Mouse (Mus musculus) forebrain, embryonic 13.5 days (tissue): ENCODE results near the gene Tmprss6. TPM values are rescaled to one million over a fixed set of nuclear protein-coding genes. Genes with fewer than 3 reads are reported as not detected.

Experiments
- ATAC-seq: fragments of 200-750 bp; cut with Nextera tagmentation; 2 replicates; pipeline ENCODE4 v1.8.0; 2017
- H3K27ac ChIP-seq: fragments of 300-500 bp; sonication (generic); 2 replicates; pipeline ENCODE4 v1.5.1; 2015; ENCODE audit warnings: inconsistent platforms, mild to moderate bottlenecking, moderate library complexity
- H3K27me3 ChIP-seq: fragments of 300-500 bp; sonication (generic); 2 replicates; pipeline ENCODE4 v1.6.1; 2015; ENCODE audit warnings: mild to moderate bottlenecking, inconsistent platforms
- H3K36me3 ChIP-seq: fragments of 300-500 bp; sonication (generic); 2 replicates; pipeline ENCODE4 v1.6.1; 2015; ENCODE audit warnings: mild to moderate bottlenecking, inconsistent platforms; ENCODE audit not compliant: poor library complexity, severe bottlenecking
- H3K4me1 ChIP-seq: fragments of 300-500 bp; sonication (generic); 2 replicates; pipeline ENCODE4 v1.6.1; 2015; ENCODE audit warnings: inconsistent platforms
- H3K4me2 ChIP-seq: fragments of 300-500 bp; sonication (generic); 2 replicates; pipeline ENCODE4 v1.6.1; 2015; ENCODE audit warnings: inconsistent platforms, mild to moderate bottlenecking, moderate library complexity
- H3K4me3 ChIP-seq: fragments of 300-500 bp; sonication (generic); 2 replicates; pipeline ENCODE4 v1.5.1; 2015; ENCODE audit warnings: mild to moderate bottlenecking, inconsistent platforms
- H3K9ac ChIP-seq: fragments of 300-500 bp; sonication (generic); 2 replicates; pipeline ENCODE4 v1.6.1; 2015; ENCODE audit warnings: mild to moderate bottlenecking, inconsistent platforms
- H3K9me3 ChIP-seq: fragments of 300-500 bp; sonication (generic); replicated peaks from 2 replicates; pipeline ENCODE4 v1.6.1; 2016; ENCODE audit warnings: inconsistent platforms
- WGBS: fragments of 180-500 bp; shearing (Covaris S2); methylation state at CpG from one replicate; pipeline ENCODE4 v1.1.7; 2015; 5-methylcytosine and 5-hydroxymethylcytosine counted together
- polyA plus RNA-seq: library from polyadenylated mRNA; unstranded; fragments of >200 nt; fragmentation: Nextera tagmentation; extraction: Ambion mirVana; gene quantifications from 2 replicates; pipeline ENCODE4 v1.2.1, GENCODE M21; 2015

Tmprss6 gene
- polyA plus RNA-seq, 1 experiment from 2014 or later = not detected

DNA sequence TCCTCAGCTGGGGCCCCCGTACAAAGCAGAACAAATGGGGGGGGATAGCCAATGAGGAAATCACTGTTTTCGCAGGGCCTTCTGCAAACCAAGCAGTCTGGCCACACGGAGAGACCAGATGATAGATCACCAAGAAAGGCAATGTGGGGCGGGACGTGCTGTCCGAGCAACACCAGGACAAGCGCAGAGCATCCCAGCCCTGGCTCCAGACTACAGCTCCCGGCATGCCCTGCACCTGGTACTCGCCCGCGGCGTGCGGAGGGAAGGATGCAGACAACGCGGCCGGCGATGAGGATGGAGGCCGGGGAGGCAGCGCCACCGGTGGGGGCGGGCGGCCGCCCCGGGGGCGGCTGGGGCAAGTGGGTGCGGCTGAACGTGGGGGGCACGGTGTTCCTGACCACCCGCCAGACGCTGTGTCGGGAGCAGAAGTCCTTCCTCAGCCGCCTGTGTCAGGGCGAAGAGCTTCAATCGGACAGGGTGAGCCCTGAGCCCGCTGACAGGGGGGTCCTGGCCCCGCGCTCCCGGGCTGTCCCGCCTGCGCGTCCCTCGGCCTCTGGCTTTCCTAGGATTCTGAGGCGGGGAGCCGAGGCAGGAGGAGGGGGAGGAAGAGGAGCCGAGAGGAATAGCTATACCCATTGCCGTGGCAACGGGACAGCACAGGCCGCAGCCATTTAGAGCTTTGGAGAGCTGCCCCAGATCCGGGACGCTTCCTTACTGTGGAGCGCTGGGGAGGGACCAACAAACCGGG, 39.9 kb downstream of the Tmprss6 start, which contains the start of gene Kctd17:
Gene Kctd17 (plus strand): TSS at position 174 of the 748 bp plus-strand sequence.
- Histone ChIP-seq H3K9me3 (no peaks in the 10 kb centered on the region), H3K36me3 (peaks cover 33% of the 10 kb centered on the region), H3K27ac (peak within 1 kb of the TSS; percentile 40), H3K4me2 (peak within 1 kb of the TSS; percentile 80), H3K4me1 (peaks cover 24% of the 10 kb centered on the region), H3K9ac (peak within 1 kb of the TSS; percentile 92), H3K27me3 (peaks cover 13% of the 10 kb centered on the region; the same call in 1 of the 2 replicates), H3K4me3 (peak within 1 kb of the TSS; percentile 93)
- WGBS = 2% methylated on average over 50 of the region's 52 CpGs
- ATAC-seq = peak; percentile 92

GRCm38 (mm10) chr15:78425230-78425629, 43.2 kb downstream of the Tmprss6 start:
- peaks cover 16% of the 10 kb centered on the region for H3K27me3 ChIP-seq
- no peaks in the 10 kb centered on the region for H3K9me3 ChIP-seq
- no peak for ATAC-seq
- 0 out of 2 replicates have a peak, but pooled peaks cover under 1% of the 10 kb centered on the region for H3K36me3 ChIP-seq
- no peak overlapping the region for H3K9ac ChIP-seq
- H3K4me1 ChIP-seq = peaks cover 22% of the 10 kb centered on the region
- no peak overlapping the region for H3K27ac ChIP-seq
- 71% methylated on average over 4 of the region's 4 CpGs for WGBS
- H3K4me3 ChIP-seq = no peak overlapping the region
- H3K4me2 ChIP-seq = no peak overlapping the region

DNA sequence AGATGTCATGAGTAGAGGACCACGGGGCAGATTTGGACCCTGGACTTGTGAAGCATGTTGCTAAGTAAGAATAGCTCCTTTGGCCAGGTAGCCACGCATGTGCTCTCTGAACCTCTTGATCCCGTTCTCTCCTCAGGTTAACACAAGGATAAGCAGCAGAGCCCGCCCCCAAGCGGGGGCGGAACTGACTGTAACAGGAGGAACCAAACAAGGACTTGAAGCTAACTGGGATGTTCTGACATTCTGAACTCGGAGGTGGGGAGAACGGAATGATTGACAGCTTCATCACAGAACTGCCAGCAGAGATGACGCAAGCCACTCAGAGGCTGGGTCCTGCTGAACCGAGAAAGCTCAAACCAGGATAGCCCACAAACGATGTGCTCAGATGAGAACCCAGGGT, 43.9 kb downstream of the Tmprss6 start:
- H3K27ac ChIP-seq = no peak overlapping the region
- no peak for ATAC-seq
- H3K27me3 ChIP-seq = peaks cover 16% of the 10 kb centered on the region
- no peak overlapping the region for H3K4me2 ChIP-seq
- H3K4me3 ChIP-seq = no peak overlapping the region
- H3K9me3 ChIP-seq = no peaks in the 10 kb centered on the region
- H3K9ac ChIP-seq = no peak overlapping the region
- peaks cover 15% of the 10 kb centered on the region for H3K4me1 ChIP-seq
- no peaks in the 10 kb centered on the region for H3K36me3 ChIP-seq
- 26% methylated on average over 11 of the region's 11 CpGs for WGBS

- peak; percentile 83 for ATAC-seq
- no peaks in the 10 kb centered on the region for H3K9me3 ChIP-seq
- no peak overlapping the region for H3K9ac ChIP-seq
- peak overlapping the region; percentile 30; the same call in 1 of the 2 replicates for H3K4me2 ChIP-seq
- H3K27me3 ChIP-seq = peaks cover 16% of the 10 kb centered on the region
- WGBS = 18% methylated on average over 16 of the region's 16 CpGs
- no peaks in the 10 kb centered on the region for H3K36me3 ChIP-seq
- no peak overlapping the region for H3K27ac ChIP-seq
- no peak overlapping the region for H3K4me3 ChIP-seq
- peaks cover 4% of the 10 kb centered on the region for H3K4me1 ChIP-seq
Measured at GRCm38 (mm10) chr15:78422046-78422956, 46.1 kb downstream of the Tmprss6 start.

DNA sequence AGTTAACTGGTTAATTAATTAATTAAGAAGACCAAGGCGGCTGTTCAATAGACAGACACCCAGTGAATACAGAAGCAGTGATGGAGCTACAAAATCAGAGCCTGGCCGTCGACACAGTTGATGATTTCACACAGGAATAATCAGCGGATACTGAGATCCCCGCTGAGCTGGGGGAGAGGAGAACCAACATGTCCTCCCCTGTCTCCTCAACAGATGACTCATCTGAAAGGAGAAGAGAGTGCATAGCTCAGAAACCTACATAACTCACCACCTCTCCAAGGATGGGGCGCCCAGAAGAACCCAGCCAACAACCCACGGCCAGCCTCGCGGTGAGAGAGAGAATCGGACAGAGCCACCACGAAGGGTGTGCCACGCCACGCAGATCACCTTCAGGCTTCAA, 48.0 kb downstream of the Tmprss6 start:
- no peak overlapping the region for H3K27ac ChIP-seq
- ATAC-seq = no peak
- H3K9ac ChIP-seq = no peak overlapping the region
- 80% methylated on average over 13 of the region's 13 CpGs for WGBS
- H3K4me1 ChIP-seq = peaks cover 4% of the 10 kb centered on the region
- no peaks in the 10 kb centered on the region for H3K9me3 ChIP-seq
- H3K4me3 ChIP-seq = no peak overlapping the region
- no peak overlapping the region for H3K4me2 ChIP-seq
- peaks cover 16% of the 10 kb centered on the region for H3K27me3 ChIP-seq
- H3K36me3 ChIP-seq = no peaks in the 10 kb centered on the region

GRCm38 (mm10) chr15:78416937-78417336, 51.5 kb downstream of the Tmprss6 start:
- WGBS = 16% methylated on average over 4 of the region's 4 CpGs
- ATAC-seq = no peak
- Histone ChIP-seq H3K36me3 (peaks cover 11% of the 10 kb centered on the region; the same call in 1 of the 2 replicates), H3K4me3 (no peak overlapping the region), H3K9me3 (no peaks in the 10 kb centered on the region), H3K9ac (no peak overlapping the region), H3K4me1 (no peaks in the 10 kb centered on the region), H3K27ac (no peak overlapping the region), H3K27me3 (peaks cover 2% of the 10 kb centered on the region; the same call in 1 of the 2 replicates), H3K4me2 (no peak overlapping the region)

- H3K4me3 ChIP-seq = no peak overlapping the region
- H3K27ac ChIP-seq = no peak overlapping the region
- H3K27me3 ChIP-seq = peaks cover 27% of the 10 kb centered on the region
- no peaks in the 10 kb centered on the region for H3K9me3 ChIP-seq
- WGBS = 91% methylated on average over 8 of the region's 8 CpGs
- ATAC-seq = no peak
- H3K4me2 ChIP-seq = no peak overlapping the region
- no peak overlapping the region for H3K9ac ChIP-seq
- peaks cover 13% of the 10 kb centered on the region; the same call in 1 of the 2 replicates for H3K36me3 ChIP-seq
- H3K4me1 ChIP-seq = peaks cover 16% of the 10 kb centered on the region
Measured at GRCm38 (mm10) chr15:78414157-78414556, 54.3 kb downstream of the Tmprss6 start.

DNA sequence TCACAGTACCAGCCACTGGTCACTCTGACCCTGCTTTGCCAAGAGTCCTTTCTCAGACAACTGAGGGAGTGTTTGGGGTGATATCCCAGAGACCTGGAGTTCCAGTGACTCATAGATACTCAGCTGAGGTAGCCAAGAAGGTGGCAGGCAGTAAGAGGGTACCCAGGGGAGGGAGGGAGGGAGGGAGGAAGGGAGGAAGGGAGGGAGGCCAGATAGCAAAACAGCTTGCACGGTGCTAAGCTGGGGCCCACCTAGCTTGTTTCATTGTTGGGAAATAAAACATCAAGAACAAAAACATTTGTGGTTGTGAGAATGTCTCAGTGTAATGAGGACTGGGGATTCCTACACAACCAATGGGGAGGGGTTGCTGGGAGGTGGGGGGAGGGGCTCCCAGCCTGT, 54.7 kb downstream of the Tmprss6 start:
- WGBS = 29% methylated on average over 1 of the region's 1 CpGs
- H3K27me3 ChIP-seq = peaks cover 31% of the 10 kb centered on the region
- H3K9me3 ChIP-seq = no peaks in the 10 kb centered on the region
- no peak overlapping the region for H3K4me3 ChIP-seq
- no peak overlapping the region for H3K27ac ChIP-seq
- H3K4me2 ChIP-seq = no peak overlapping the region
- H3K4me1 ChIP-seq = peaks cover 16% of the 10 kb centered on the region
- H3K36me3 ChIP-seq = peaks cover 13% of the 10 kb centered on the region; the same call in 1 of the 2 replicates
- H3K9ac ChIP-seq = no peak overlapping the region
- no peak for ATAC-seq

GRCm38 (mm10) chr15:78413083-78413718, 55.2 kb downstream of the Tmprss6 start:
- Histone ChIP-seq H3K4me3 (no peak overlapping the region), H3K36me3 (peaks cover 13% of the 10 kb centered on the region; the same call in 1 of the 2 replicates), H3K27ac (no peak overlapping the region), H3K4me2 (no peak overlapping the region), H3K9ac (no peak overlapping the region), H3K9me3 (no peaks in the 10 kb centered on the region), H3K27me3 (peaks cover 37% of the 10 kb centered on the region), H3K4me1 (peaks cover 16% of the 10 kb centered on the region)
- 90% methylated on average over 14 of the region's 14 CpGs for WGBS
- no peak for ATAC-seq

- peak overlapping the region; percentile 35; the same call in 1 of the 2 replicates for H3K9ac ChIP-seq
- H3K4me2 ChIP-seq = peak overlapping the region; percentile 53
- H3K4me3 ChIP-seq = peak overlapping the region; percentile 30
- H3K27ac ChIP-seq = no peak overlapping the region
- H3K4me1 ChIP-seq = peaks cover 39% of the 10 kb centered on the region
- peaks cover 40% of the 10 kb centered on the region for H3K27me3 ChIP-seq
- H3K36me3 ChIP-seq = peaks cover 13% of the 10 kb centered on the region; the same call in 1 of the 2 replicates
- no peaks in the 10 kb centered on the region for H3K9me3 ChIP-seq
- 11% methylated on average over 12 of the region's 12 CpGs for WGBS
- ATAC-seq = no peak
Measured at GRCm38 (mm10) chr15:78409570-78410052, 58.8 kb downstream of the Tmprss6 start.

- peak within 1 kb of the TSS; percentile 64 for H3K4me3 ChIP-seq
- under 1% methylated on average over 38 of the region's 40 CpGs for WGBS
- peak within 1 kb of the TSS; percentile 97 for H3K27ac ChIP-seq
- peak within 1 kb of the TSS; percentile 85 for H3K4me2 ChIP-seq
- H3K36me3 ChIP-seq = no peaks in the 10 kb centered on the region
- H3K27me3 ChIP-seq = peaks cover 36% of the 10 kb centered on the region
- H3K9me3 ChIP-seq = no peaks in the 10 kb centered on the region
- H3K9ac ChIP-seq = peak within 1 kb of the TSS; percentile 71
- peak; percentile 88 for ATAC-seq
- H3K4me1 ChIP-seq = peaks cover 61% of the 10 kb centered on the region
Measured at GRCm38 (mm10) chr15:78406293-78406934, 62.0 kb downstream of the Tmprss6 start, which contains the start of gene Mpst. TSS of gene Mpst (plus strand) at chr15:78406416.
